Mouse (Mus musculus): Measurements from ENCODE around the gene Tubgcp2. TPM values are rescaled to one million over a fixed set of nuclear protein-coding genes. Genes with fewer than 3 reads are reported as not detected.

The Tubgcp2 gene
- total and polyA plus RNA-seq, 3 experiments: 42.5 to 50.4 (median 46.7) TPM

GRCm38 (mm10) chr7:139955505-139955904 is 81.0 kb downstream of the Tubgcp2 start:
- peaks cover 8% of the 10 kb centered on the region for H3K79me2 ChIP-seq (replicated peaks; ENCODE audit: control insufficient read depth, extremely low read depth, insufficient read depth, poor library complexity, severe bottlenecking)
- H3K9me3 ChIP-seq (replicated peaks; ENCODE audit: low read length): no peaks in the 10 kb centered on the region
- no peaks in the 10 kb centered on the region for H3K27me3 ChIP-seq (replicated peaks)
- dilution Hi-C loops (cut with MboI; ENCODE audit: extremely low pct_ligation_motif_present, extremely low pct_unique_long_range_greater_than_20kb, low sequenced_read_pairs): no loop called here
- in situ Hi-C loops (cut with MboI; ENCODE audit: low pct_ligation_motif_present, low pct_unique_long_range_greater_than_20kb, low sequenced_read_pairs): no loop called here
- no peak overlapping the region for H3K9ac ChIP-seq (ENCODE audit: insufficient read depth, low read depth)
- H3K4me2 ChIP-seq (ENCODE audit: insufficient read depth, low read depth, poor library complexity, severe bottlenecking): no peak overlapping the region
- H3K27ac ChIP-seq (ENCODE audit: insufficient read depth, low read depth): no peak overlapping the region
- no peak for DNase-seq (ENCODE audit: extremely low read depth)
- H3K4me1 ChIP-seq (ENCODE audit: control insufficient read depth in 1 of 2, insufficient read depth in 2 of 2): peaks cover 10 to 70% of the 10 kb centered on the region in 2 experiments
- H3K36me3 ChIP-seq (replicated peaks in 1 of 2; ENCODE audit: control insufficient read depth in 1 of 2, insufficient read depth in 1 of 2, low read length in 1 of 2): peaks cover 18 to 55% of the 10 kb centered on the region in 2 experiments
- TF ChIP-seq CHD1 (IDR thresholded peaks at IDR 0.05; ENCODE audit: low read depth, low read length) (no peak), NELFE (IDR thresholded peaks at IDR 0.05; ENCODE audit: low read depth, low read length) (no peak), HCFC1 (IDR thresholded peaks at IDR 0.05; ENCODE audit: low read depth, low read length) (no peak), IRF4 (IDR thresholded peaks at IDR 0.05; ENCODE audit: low read depth, low read length) (no peak), MYC (IDR thresholded peaks at IDR 0.05; ENCODE audit: low read depth, low read length) (no peak), CHD2 (IDR thresholded peaks at IDR 0.05; ENCODE audit: low read length) (no peak), ZNF384 (IDR thresholded peaks at IDR 0.05; ENCODE audit: low read depth, low read length) (no peak), RAD21 (IDR thresholded peaks at IDR 0.05; ENCODE audit: low read depth, low read length) (no peak), TBP (conservative IDR thresholded peaks at IDR 0.05; ENCODE audit: low read depth, low read length) (no peak), POLR2A (IDR thresholded peaks at IDR 0.05; ENCODE audit: low read depth, low read length) (no peak), ELF1 (IDR thresholded peaks at IDR 0.05; ENCODE audit: low read depth, low read length) (no peak), E2F4 (IDR thresholded peaks at IDR 0.05; ENCODE audit: insufficient replicate concordance, low read depth, low read length) (no peak), ZKSCAN1 (IDR thresholded peaks at IDR 0.05; ENCODE audit: borderline replicate concordance, low read depth, low read length) (no peak), POLR2AphosphoS2 (IDR thresholded peaks at IDR 0.05; ENCODE audit: low read depth, low read length) (no peak), PAX5 (IDR thresholded peaks at IDR 0.05; ENCODE audit: low read length) (no peak), GABPA (IDR thresholded peaks at IDR 0.05; ENCODE audit: insufficient replicate concordance, low read depth, low read length) (no peak), RCOR1 (conservative IDR thresholded peaks at IDR 0.05; ENCODE audit: low read depth, low read length) (no peak), MXI1 (IDR thresholded peaks at IDR 0.05; ENCODE audit: low read depth, low read length) (no peak), BHLHE40 (IDR thresholded peaks at IDR 0.05; ENCODE audit: low read depth, low read length) (no peak), KAT2A (IDR thresholded peaks at IDR 0.05; ENCODE audit: insufficient replicate concordance, low read length) (no peak)
- no peak overlapping the region for H3K4me3 ChIP-seq (replicated peaks in 1 of 3; ENCODE audit: low read depth in 2 of 3, low read length in 2 of 3, poor library complexity in 1 of 3)

GRCm38 (mm10) chr7:139951991-139952633 is 84.4 kb downstream of the Tubgcp2 start:
- Histone ChIP-seq H3K27me3 (replicated peaks) (no peaks in the 10 kb centered on the region), H3K9ac (ENCODE audit: insufficient read depth, low read depth) (peak overlapping the region; percentile 83; the same call in 1 of the 2 replicates), H3K4me3 (replicated peaks in 1 of 3; ENCODE audit: low read depth in 2 of 3, low read length in 2 of 3, poor library complexity in 1 of 3) (peak overlapping the region; percentile 65 to 73 (median 66)), H3K9me3 (replicated peaks; ENCODE audit: low read length) (no peaks in the 10 kb centered on the region), H3K27ac (ENCODE audit: insufficient read depth, low read depth) (no peak overlapping the region), H3K4me1 (ENCODE audit: control insufficient read depth in 1 of 2, insufficient read depth in 2 of 2) (peaks cover 5 to 63% of the 10 kb centered on the region in 2 experiments; a peak in 3 of 4 replicates), H3K4me2 (ENCODE audit: insufficient read depth, low read depth, poor library complexity, severe bottlenecking) (peak overlapping the region; percentile 92), H3K36me3 (replicated peaks in 1 of 2; ENCODE audit: control insufficient read depth in 1 of 2, insufficient read depth in 1 of 2, low read length in 1 of 2) (peaks cover 18 to 45% of the 10 kb centered on the region in 2 experiments), H3K79me2 (replicated peaks; ENCODE audit: control insufficient read depth, extremely low read depth, insufficient read depth, poor library complexity, severe bottlenecking) (peaks cover 8% of the 10 kb centered on the region)
- in situ Hi-C loops (cut with MboI; ENCODE audit: low pct_ligation_motif_present, low pct_unique_long_range_greater_than_20kb, low sequenced_read_pairs) (no loop called here), dilution Hi-C loops (cut with MboI; ENCODE audit: extremely low pct_ligation_motif_present, extremely low pct_unique_long_range_greater_than_20kb, low sequenced_read_pairs) (no loop called here)
- TF ChIP-seq EP300 (IDR thresholded peaks at IDR 0.05; ENCODE audit: low read length) (no peak), USF1 (IDR thresholded peaks at IDR 0.05; ENCODE audit: low read depth, low read length) (no peak), MXI1 (IDR thresholded peaks at IDR 0.05; ENCODE audit: low read depth, low read length) (no peak), RCOR1 (conservative IDR thresholded peaks at IDR 0.05; ENCODE audit: low read depth, low read length) (no peak), ZNF384 (IDR thresholded peaks at IDR 0.05; ENCODE audit: low read depth, low read length) (no peak), JUND (conservative IDR thresholded peaks at IDR 0.05; ENCODE audit: low read depth, low read length) (no peak), ETS1 (conservative IDR thresholded peaks at IDR 0.05; ENCODE audit: low read depth, low read length) (no peak), ZMIZ1 (IDR thresholded peaks at IDR 0.05; ENCODE audit: low read depth, low read length) (no peak), POLR2A (IDR thresholded peaks at IDR 0.05; ENCODE audit: low read depth, low read length) (no peak), CHD1 (IDR thresholded peaks at IDR 0.05; ENCODE audit: low read depth, low read length) (no peak), USF2 (conservative IDR thresholded peaks at IDR 0.05; ENCODE audit: low read depth, low read length) (no peak), JUN (IDR thresholded peaks at IDR 0.05; ENCODE audit: insufficient read depth, low read depth, low read length) (no peak), UBTF (IDR thresholded peaks at IDR 0.05; ENCODE audit: low read depth, low read length) (no peak)
- DNase-seq (ENCODE audit: extremely low read depth): no peak

All from CH12.LX (cell line).